Mouse (Mus musculus): ENCODE results near the gene Nfu1.

The Nfu1 gene

GRCm38 (mm10) chr6:87008887-87009286 is at the start of gene Nfu1:
Gene Nfu1, plus strand, starts transcription at chr6:87009236.
- no peak for DNase-seq (ENCODE audit: low read depth, low spot score)

- no peak for DNase-seq (ENCODE audit: low read depth, low spot score)
Measured at GRCm38 (mm10) chr6:86963987-86964685, 44.9 kb upstream of the Nfu1 start.

DNA sequence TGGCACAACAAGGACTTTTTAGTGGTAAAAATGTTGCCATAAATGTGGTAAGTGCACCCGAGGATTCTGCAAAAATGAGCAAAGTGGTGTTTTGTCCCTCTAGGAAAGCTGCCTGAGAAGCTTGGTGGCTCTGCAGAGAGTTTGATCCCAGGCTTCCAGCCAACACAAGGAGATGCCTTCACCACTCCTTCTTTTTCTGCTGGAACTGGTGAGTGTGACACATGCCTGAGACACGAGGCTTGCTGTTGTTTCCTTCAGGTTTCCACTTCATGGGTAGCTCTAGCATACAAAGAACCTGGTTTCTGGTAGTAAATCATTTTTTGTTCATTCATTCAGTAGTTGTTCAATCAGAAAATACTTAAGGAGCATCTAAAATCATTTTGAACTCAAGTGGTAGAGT is 41.9 kb upstream of the Nfu1 start:
- no peak for DNase-seq (ENCODE audit: low read depth, low spot score)

- no peak for DNase-seq (ENCODE audit: low read depth, low spot score)
Measured at GRCm38 (mm10) chr6:86973956-86974355, 35.1 kb upstream of the Nfu1 start.

DNA sequence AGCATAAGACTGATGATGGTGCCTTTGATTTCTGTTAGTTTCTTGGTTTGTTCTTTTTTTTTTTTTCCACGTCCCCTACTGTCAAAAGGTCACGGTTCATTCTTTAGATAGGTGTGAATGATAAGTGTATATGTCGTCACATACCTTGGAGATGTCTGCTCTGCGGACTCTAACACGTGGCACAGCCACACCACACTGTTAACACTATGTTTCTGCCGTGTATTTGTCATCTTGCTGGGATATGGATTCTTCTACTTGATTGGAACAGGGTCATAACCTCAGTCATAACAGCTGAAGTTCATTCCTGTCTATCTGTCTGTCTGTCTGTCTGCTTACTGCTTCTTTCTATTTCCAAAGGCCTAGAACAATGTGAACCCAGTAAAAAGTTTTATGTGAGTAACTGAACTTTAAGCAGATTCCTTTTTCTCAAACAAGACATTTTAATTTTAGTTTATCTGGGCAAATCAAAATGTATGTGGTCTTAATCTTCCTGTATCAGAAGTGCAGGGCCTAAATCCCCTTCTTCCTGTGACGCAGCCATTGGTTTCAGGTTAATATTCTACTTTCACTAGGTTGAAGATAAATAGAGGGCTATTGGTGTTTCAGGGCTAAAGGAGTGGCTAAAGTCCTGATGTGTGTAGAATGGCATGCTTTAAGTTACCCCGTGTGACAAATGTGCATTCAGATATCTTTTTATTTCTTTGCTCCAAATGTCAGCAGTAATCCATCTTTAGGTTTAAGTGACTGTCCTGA is 30.7 kb upstream of the Nfu1 start:
- DNase-seq (ENCODE audit: low read depth, low spot score) = no peak

- DNase-seq (ENCODE audit: low read depth, low spot score) = no peak
Measured at GRCm38 (mm10) chr6:86978909-86979265, 30.1 kb upstream of the Nfu1 start.

- no peak for DNase-seq (ENCODE audit: low read depth, low spot score)
Measured at GRCm38 (mm10) chr6:86981206-86981605, 27.8 kb upstream of the Nfu1 start.

DNA sequence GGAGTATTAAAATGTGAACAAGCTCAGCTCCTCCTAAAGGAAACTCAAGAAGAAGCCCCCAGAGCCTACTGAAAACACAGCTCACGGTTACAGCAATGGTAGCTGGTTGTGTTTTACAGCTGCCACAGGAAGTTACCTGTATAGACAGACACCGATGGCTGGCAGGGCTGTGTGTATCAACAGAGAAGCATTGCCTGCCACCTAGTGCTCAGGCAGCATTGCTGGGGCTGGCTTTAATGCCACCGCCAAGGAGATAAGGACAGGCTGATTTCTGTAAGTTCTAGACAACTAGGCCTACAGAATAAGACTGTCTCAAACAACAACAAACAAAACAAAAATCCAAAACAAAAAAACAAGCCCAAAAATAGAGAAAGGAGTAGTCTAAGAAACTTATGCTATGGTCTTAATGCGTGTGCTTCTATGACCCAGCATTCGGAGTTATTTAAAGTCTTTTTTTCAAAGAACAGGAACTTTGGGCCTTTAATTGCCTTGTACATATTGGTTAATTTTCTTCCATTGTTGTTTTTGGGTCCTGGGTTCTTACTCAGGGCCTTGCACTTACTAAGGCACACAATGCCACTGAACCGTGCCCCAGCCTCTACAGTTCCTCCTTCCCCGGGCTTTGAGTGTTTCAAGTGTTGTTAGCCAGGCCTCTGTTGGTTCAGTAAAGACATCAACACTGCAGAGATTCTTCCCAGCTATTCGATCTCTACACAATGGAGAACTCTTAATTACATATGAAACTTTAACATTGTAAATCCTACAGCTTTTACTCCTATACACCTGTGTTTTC is 23.5 kb upstream of the Nfu1 start:
- no peak for DNase-seq (ENCODE audit: low read depth, low spot score)

- DNase-seq (ENCODE audit: low read depth, low spot score) = no peak
Measured at GRCm38 (mm10) chr6:86989576-86989975, 19.5 kb upstream of the Nfu1 start.

GRCm38 (mm10) chr6:86991041-86991440 is 18.0 kb upstream of the Nfu1 start:
- DNase-seq (ENCODE audit: low read depth, low spot score) = no peak

DNA sequence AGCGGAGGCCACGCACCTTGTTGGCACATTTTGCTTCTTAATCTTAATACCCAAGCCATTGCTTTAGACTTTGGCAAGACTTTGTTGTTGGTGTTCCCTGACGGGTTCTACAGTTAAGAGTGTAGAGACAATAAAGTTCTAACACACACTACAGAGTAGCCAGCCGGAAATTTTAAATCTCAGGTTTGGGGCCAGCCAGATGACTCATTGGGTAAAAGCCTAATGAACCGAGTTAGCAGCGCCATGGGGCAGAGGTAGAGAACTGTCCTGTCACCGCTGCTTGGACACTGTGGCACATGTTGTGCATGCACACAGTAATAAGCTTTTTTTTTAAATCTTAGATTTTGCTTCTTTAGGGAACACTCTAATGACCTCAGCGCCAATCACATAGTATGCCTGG is 16.7 kb upstream of the Nfu1 start:
- DNase-seq (ENCODE audit: low read depth, low spot score) = no peak

DNA sequence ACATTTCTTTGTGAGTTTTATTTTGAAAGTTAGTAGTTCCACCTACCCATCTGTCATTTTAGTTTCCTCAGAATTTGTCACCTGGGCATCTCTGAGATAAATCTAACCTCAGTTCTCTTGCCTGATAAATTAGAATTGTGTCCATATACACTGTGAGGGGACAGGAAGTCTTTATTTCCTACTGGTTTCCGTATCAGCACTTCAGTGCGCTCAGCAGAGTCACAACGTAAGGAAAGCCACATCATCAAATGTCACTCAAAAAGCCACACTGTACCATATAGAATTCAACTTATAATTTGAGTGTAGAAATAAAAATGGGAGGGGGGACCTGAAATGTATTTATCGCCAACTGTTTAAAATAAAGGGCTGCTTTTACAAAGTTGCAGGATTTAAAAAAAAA is 14.8 kb upstream of the Nfu1 start:
- no peak for DNase-seq (ENCODE audit: low read depth, low spot score)

- DNase-seq (ENCODE audit: low read depth, low spot score) = no peak
Measured at GRCm38 (mm10) chr6:86996629-86997307, 12.3 kb upstream of the Nfu1 start.

DNA sequence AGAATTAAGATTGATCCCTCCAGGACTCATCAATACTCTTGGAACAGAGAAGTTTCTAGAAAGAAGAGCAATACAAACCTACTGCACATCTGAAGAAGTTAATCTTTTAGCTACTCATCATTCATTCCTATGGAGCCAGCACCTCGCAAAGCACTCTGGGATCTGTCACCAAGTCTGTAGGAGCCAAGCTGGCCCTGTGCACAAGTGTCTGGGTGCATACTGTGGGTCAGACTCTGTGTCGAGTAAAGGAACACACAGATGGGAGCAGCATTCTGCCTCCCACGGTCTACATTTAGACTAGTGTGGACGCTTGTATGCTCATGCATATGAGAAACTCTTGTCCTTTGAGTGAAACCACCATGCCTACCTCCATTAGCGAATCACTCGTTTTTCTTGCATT is 11.7 kb upstream of the Nfu1 start:
- DNase-seq (ENCODE audit: low read depth, low spot score) = no peak

GRCm38 (mm10) chr6:87001995-87002394 is 7.0 kb upstream of the Nfu1 start:
- no peak for DNase-seq (ENCODE audit: low read depth, low spot score)

GRCm38 (mm10) chr6:87002521-87003055 is 6.4 kb upstream of the Nfu1 start:
- peak; percentile 70 for DNase-seq (ENCODE audit: low read depth, low spot score)

- DNase-seq (ENCODE audit: low read depth, low spot score) = no peak
Measured at GRCm38 (mm10) chr6:87004099-87004498, 4.9 kb upstream of the Nfu1 start.

DNA sequence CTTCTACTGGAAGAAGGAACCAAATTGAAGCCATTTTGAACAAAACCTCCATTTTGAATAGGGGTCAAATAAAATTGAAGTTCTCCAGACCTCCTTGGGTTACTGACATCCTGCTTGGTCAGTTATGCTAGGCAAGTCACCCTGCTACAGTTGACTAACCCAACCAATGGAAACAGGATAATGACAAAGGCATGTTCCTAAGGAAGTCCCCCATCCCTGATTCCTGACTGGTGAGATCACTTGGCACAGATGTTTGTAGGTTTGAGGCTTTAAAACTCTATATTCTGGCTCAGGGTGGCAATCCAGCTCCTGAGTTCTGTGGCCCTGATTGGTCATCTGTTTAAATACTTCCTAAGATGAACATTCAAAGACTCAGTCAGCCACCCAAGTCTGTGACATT is 3.5 kb upstream of the Nfu1 start:
- DNase-seq (ENCODE audit: low read depth, low spot score) = no peak

- DNase-seq (ENCODE audit: low read depth, low spot score) = peak; percentile 81
Measured at GRCm38 (mm10) chr6:87009692-87010328, 774 bp downstream of the Nfu1 start.

GRCm38 (mm10) chr6:87016916-87017315 is 7.9 kb downstream of the Nfu1 start:
- peak; percentile 38 for DNase-seq (ENCODE audit: low read depth, low spot score)

- no peak for DNase-seq (ENCODE audit: low read depth, low spot score)
Measured at GRCm38 (mm10) chr6:87018874-87019273, 9.8 kb downstream of the Nfu1 start.
